Mouse (Mus musculus): ENCODE results near the gene Rbm3. TPM values are rescaled to one million over a fixed set of nuclear protein-coding genes. Genes with fewer than 3 reads are reported as not detected.

The Rbm3 gene
- polyA plus RNA-seq, 1 experiment from 2014 or later = 381 TPM

Other genes starting within 250 kb of the Rbm3 start
- 207 and 210 TPM in 2 replicates for gene Pqbp1, start 246.6 kb downstream of the Rbm3 start, polyA plus RNA-seq (2015; fragmentation: Nextera tagmentation; extraction: Ambion mirVana)
- 160 and 165 TPM in 2 replicates for gene Timm17b, start 246.5 kb downstream of the Rbm3 start, polyA plus RNA-seq (2015; fragmentation: Nextera tagmentation; extraction: Ambion mirVana)
- gene Gm10491, start 238.0 kb downstream of the Rbm3 start, polyA plus RNA-seq (2015; fragmentation: Nextera tagmentation; extraction: Ambion mirVana) = not detected in 2 replicates
- not detected in 2 replicates for gene Gm10490, start 236.3 kb downstream of the Rbm3 start, polyA plus RNA-seq (2015; fragmentation: Nextera tagmentation; extraction: Ambion mirVana)
- 131 and 141 TPM in 2 replicates for gene Pcsk1n, start 226.1 kb downstream of the Rbm3 start, polyA plus RNA-seq (2015; fragmentation: Nextera tagmentation; extraction: Ambion mirVana)
- not detected in 2 replicates for gene Eras, start 217.3 kb downstream of the Rbm3 start, polyA plus RNA-seq (2015; fragmentation: Nextera tagmentation; extraction: Ambion mirVana)
- 51.3 and 55.7 TPM in 2 replicates for gene Hdac6, start 198.0 kb downstream of the Rbm3 start, polyA plus RNA-seq (2015; fragmentation: Nextera tagmentation; extraction: Ambion mirVana)
- 0.09 and 0.15 TPM in 2 replicates for gene Gata1, start 167.8 kb downstream of the Rbm3 start, polyA plus RNA-seq (2015; fragmentation: Nextera tagmentation; extraction: Ambion mirVana)
- 0.29 and 0.36 TPM in 2 replicates for gene Glod5, start 127.4 kb downstream of the Rbm3 start, polyA plus RNA-seq (2015; fragmentation: Nextera tagmentation; extraction: Ambion mirVana)
- gene Suv39h1, start 71.1 kb downstream of the Rbm3 start, polyA plus RNA-seq (2015; fragmentation: Nextera tagmentation; extraction: Ambion mirVana) = 50.2 and 50.9 TPM in 2 replicates
- gene Was, start 55.4 kb downstream of the Rbm3 start, polyA plus RNA-seq (2015; fragmentation: Nextera tagmentation; extraction: Ambion mirVana) = 0.09 TPM in 1 of 2 replicates, not detected in the other
- gene Wdr13, start 13.0 kb downstream of the Rbm3 start, polyA plus RNA-seq (2015; fragmentation: Nextera tagmentation; extraction: Ambion mirVana) = 52.0 and 53.0 TPM in 2 replicates
- 24.9 and 25.3 TPM in 2 replicates for gene Tbc1d25, start 30.3 kb upstream of the Rbm3 start, polyA plus RNA-seq (2015; fragmentation: Nextera tagmentation; extraction: Ambion mirVana)
- gene Ebp, start 47.6 kb upstream of the Rbm3 start, polyA plus RNA-seq (2015; fragmentation: Nextera tagmentation; extraction: Ambion mirVana) = 21.7 and 24.0 TPM in 2 replicates
- 39.5 and 43.5 TPM in 2 replicates for gene Porcn, start 60.6 kb upstream of the Rbm3 start, polyA plus RNA-seq (2015; fragmentation: Nextera tagmentation; extraction: Ambion mirVana)
- 51.1 and 54.3 TPM in 2 replicates for gene Ftsj1, start 106.5 kb upstream of the Rbm3 start, polyA plus RNA-seq (2015; fragmentation: Nextera tagmentation; extraction: Ambion mirVana)
- 34.3 and 38.1 TPM in 2 replicates for gene Slc38a5, start 125.3 kb upstream of the Rbm3 start, polyA plus RNA-seq (2015; fragmentation: Nextera tagmentation; extraction: Ambion mirVana)
- gene Ssxb10, start 181.5 kb upstream of the Rbm3 start, polyA plus RNA-seq (2015; fragmentation: Nextera tagmentation; extraction: Ambion mirVana) = not detected in 2 replicates
- not detected in 2 replicates for gene Ssxb9, start 221.1 kb upstream of the Rbm3 start, polyA plus RNA-seq (2015; fragmentation: Nextera tagmentation; extraction: Ambion mirVana)

Data from forebrain, embryonic 15.5 days (tissue).